Mouse (Mus musculus) layer of hippocampus, adult 9-11 months (tissue): Measurements from ENCODE around the gene Nyx.
A peak's percentile ranks its signal among the peaks of the same experiment; 100 is the strongest.
"Not testable (repeated sequence)": the region's sequence is repeated elsewhere in the genome, so short reads cannot be mapped to it uniquely, and the experiment has no call there.

Experiments used
- DNase-seq: peaks from one replicate; pipeline ENCODE4 v3.0.0; 2022

Gene Nyx

GRCm38 (mm10) chrX:13465810-13466209 is at the start of gene Nyx:
TSS of gene Nyx (plus strand) at chrX:13466110.
- DNase-seq = no peak

DNA sequence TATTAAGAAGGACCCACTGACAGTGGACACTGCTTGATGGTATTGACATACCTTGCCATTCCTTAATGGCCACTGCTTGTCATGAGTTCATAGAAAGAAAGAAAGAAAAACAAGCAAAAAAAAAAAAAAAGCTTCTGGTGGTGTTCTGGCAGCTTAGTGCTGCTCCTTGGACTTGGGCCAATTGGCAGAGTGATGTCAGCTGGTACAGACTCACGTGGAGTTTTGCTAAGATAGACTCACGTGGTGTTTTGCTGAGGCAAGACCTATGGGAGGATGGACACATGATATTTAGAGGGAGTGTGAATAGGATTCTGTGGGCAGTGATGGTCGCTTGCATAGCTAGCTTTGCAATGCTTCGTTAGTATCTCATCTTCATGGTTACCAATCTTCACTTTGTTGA is 43.9 kb upstream of the Nyx start:
- no peak for DNase-seq

- DNase-seq = no peak
These were observed 34.5 kb upstream of the Nyx start for GRCm38 (mm10) chrX:13431421-13431820.

DNA sequence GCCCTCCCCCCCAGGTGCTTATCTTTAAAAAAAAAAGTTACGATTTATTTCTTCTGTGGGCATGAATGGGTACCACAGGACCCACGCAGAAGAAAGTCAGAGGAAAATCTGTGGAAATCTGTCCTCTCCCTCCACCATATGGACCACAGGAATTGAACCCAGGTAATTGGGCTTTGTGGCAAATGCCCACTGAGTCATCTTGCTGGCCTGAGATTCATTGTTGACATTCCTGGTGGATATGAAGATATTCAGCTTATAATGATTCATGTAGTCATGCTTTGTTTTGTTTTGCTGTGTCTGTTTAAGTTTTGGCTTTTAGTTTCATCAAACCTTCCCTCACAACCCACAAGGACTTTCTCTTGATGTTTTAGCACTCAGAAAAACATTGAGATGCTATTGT is 29.9 kb upstream of the Nyx start:
- not testable (repeated sequence) for DNase-seq

GRCm38 (mm10) chrX:13456544-13456943 is 9.4 kb upstream of the Nyx start:
- not testable (repeated sequence) for DNase-seq

DNA sequence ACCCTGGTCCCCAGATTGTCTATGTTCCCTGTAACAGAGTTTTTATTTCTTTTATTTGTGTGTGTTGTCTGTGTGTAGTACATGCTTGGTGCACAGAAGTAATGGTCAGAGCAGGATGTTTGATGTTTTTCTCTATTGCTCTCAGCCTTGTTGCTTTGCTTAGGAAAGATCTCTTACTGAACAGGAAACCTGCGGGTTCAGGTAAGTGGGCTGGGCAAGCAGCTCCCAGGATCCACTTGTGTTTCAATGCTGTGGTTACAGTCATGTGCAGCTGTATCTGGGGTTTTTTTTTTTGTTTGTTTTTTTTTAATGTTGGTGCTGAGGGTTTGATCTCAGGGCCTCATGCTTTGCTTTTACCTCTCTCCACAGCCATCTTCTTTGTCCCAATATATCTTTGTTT is 7.1 kb upstream of the Nyx start:
- no peak for DNase-seq

GRCm38 (mm10) chrX:13461266-13462261 is 4.3 kb upstream of the Nyx start:
- DNase-seq = peak; percentile 84

DNA sequence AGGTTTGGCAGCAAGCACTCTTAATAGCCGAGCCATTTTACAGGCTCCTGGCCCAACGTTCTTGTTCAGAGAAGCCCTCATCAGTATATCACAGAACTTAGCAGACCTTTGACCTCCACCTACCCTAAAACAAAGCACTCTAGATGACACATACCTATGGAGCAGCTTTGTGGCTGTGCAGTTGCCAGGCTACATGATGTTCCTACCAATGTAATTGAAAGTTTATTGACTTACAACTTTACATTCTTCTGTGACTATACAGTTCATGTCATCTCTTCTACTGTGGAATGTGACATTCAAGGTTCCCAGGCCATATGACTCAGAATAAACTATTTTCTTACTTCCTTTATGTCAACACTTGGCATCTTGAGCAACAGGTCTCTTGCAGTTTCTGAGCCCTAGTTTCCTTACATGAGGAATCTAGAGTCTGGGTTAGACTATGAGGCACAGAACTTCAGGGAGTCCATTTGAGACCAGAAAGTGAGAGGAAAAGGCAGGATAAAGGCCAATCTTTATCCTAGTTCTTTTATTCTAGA is 2.9 kb upstream of the Nyx start:
- no peak for DNase-seq

DNA sequence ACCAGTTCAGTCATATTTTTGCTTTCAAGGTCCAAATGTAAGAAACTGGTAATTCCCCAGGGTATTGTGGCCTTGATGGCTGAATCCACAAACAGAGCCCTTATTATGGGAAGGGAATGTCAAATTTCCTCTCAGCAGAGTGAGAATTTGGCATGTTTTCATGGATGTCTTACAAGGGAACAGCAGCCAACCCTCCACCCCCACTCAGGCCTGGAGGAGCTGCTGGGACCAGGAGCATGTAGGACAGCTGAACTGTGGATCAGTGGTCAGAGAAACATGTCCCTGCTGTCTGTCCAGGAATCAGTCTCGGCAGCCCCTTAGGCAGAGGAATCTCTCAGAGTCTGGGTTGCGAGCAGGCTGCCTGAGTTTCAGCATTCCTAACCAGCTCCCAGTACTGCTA is 771 bp downstream of the Nyx start:
- no peak for DNase-seq

DNA sequence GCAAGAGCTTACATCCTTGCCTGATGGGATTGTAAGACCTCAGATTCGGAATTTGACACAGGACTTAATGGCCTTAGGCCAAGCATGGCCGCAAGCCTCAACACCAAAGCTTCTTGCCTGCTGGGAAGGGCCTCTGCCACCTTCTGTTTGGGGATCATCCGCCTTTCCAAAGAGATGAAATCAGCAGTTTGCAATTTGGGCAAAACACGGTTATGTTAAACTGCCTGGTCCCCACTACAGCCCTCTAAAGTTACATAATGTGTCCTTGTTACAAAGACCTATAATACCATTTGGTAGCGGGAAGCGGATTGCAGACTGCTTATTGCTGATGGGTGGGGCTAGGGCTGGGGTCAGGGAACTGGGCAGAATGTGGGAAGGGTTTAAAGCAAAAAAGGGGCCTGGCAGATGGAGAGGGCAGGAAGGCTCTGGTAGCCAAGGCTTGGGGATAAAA is 1.2 kb downstream of the Nyx start:
- no peak for DNase-seq

DNA sequence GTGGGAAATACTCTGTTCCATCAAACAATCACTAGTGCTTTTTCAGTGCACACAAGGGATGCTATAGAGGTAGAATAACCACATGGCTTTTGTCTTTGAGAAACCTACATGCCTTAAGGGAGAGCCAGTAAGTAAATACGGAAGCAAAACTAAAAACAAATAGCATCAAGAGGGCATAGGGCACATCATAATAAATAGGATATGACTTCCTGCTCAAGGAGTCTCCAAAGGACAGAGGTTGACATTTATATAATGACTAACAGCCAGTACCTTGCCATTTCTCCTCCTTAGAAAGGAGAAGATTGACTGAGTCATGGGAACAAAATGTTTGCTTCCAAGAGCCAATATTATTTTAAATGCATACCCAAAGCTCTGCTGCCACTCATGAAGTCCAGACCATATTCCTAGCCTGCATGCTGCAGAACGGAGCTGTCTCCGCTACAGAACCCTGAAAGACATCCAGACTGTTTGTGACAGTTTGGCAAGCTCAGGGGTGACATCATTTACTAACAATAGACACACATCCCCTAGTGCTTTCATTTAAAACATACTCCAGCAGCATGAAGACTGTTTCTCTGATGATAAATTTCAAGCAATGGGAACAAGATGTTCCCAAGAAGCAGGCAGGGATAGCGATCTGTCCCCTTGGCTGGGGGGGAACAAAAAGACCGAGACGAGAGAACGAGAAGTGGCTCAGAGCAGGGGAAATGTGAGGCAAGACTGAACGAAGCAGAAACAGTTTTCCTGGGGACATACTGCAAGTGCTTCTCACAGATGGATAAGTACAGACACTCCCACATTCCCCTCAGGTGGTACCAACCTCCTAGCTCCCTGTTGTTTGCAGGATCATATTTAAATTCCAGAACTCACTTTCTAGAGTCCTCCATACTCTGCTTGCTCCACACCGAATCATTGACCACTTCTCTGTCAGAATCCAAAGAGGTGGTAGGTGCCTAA is 3.5 kb downstream of the Nyx start:
- DNase-seq = peak; percentile 86

DNA sequence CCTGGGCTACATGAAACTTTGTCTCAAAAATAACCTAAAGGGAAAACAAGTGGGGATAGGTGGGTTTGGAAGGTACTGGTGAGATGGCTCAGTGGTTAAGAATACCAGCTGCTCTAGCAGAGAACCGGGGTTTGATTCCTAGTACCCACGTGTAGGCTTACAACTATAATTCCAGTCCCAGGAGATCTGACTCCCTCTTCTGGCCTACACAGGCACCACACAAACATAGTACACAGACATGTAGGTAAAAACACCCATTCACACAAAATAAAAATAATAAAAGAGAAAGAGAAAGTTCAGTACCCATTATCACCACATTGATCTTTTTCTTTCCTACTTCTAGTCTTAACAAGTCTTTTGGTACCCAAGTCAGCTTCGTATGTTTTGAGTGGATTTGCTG is 6.0 kb downstream of the Nyx start:
- no peak for DNase-seq

DNA sequence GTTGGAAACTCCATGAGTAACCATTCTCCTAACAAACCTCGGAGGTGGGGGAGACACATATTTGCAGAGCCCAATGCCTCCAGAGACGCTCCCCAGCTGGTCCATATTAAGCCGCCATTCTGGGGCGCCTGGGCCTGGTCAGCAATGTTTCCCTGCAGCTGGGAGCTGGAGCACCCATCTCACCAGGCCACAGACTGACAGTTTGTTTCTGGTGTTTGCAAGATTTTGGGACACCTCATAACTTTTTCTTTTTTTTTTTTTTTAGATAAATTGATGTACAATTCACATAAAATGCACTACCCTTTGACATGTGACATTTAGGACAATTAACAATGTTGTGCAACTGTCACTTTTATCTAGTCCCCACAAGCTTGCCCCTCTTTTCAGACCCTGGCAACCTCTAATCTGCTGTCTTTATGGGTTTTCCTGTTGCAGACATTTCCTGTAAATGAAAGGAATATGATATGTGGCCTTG is 6.9 kb downstream of the Nyx start:
- no peak for DNase-seq

DNA sequence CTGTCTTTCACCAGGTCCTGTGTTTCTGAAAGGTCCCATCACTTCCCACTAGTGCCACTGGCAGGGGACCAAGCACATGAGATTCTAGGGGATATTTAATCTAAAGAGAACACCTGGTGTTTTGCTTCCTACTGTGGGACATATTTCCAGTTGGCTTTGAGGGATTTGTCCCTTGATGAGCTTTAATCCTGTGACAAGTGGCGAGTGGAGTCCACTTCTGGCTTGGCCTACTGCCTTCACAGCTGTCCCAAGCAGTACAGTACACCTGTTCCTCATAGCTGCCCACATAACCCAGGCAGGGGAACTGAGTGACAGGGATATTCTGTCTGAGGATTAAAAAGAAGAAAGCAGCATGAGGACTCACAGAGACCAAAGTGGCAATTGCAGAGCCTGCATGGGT is 9.5 kb downstream of the Nyx start:
- no peak for DNase-seq

DNA sequence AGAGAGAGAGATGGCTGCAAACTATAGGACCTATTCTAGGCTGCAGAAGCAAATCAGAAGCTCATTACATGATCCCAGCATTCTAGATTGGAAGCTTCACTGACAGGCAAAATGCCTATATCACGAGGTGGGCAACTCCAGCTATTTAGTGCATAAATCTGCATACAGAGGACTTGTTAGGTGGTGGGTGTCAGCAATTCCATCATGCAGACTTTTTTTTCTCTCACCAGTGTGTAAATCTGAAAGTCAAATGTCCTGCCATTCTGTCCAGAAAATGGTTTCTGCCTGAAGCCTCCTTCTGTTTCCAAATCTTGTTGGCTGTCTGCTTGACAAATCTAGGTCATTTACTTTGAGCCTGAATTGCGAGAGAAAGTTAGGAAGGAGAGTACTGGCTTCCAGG is 11.7 kb downstream of the Nyx start:
- DNase-seq = no peak

GRCm38 (mm10) chrX:13478298-13478697 is 12.4 kb downstream of the Nyx start:
- no peak for DNase-seq

- DNase-seq = no peak
These were observed 13.7 kb downstream of the Nyx start for GRCm38 (mm10) chrX:13479570-13479969.

GRCm38 (mm10) chrX:13482576-13482975 is 16.7 kb downstream of the Nyx start:
- no peak for DNase-seq

DNA sequence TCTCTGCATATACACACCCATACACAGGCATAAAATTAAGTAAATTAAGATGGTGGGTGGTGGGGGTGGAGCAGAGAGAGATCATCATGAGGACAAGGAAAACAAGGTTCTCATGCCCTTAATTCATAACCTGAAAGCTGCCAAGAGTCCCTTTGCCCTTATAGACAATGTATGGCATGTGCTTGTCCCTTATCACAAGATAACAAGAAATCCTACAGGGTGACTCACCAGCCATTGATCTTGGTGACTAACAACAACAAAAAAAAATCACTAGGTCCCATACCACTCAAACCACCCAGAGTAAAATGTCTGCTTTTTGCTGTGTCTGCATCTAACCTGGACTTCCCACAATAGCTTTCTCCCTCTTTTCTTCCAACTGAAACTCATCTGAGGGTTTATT is 18.5 kb downstream of the Nyx start:
- no peak for DNase-seq

DNA sequence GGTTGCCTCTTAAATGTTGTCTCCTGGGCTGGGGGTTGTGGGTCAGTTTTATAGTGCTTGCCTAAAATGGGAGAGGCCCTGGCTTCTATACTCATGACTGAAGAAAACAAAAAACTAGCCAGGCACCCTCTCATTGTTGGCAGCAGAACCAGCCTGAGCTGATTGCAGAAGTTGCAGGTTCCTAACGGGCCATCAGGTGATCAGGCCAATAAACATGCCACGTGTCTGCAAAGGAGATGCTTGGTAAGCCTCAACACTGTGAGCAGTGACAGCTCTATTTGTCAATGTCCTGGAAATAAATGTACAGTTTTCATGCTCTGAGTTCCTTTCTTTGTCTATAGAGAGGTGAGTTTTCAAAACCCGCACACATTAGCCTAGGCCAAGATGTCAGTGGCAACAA is 23.1 kb downstream of the Nyx start:
- DNase-seq = no peak

GRCm38 (mm10) chrX:13489761-13490160 is 23.9 kb downstream of the Nyx start:
- DNase-seq = no peak

- DNase-seq = no peak
These were observed 25.0 kb downstream of the Nyx start for GRCm38 (mm10) chrX:13490941-13491340.

- no peak for DNase-seq
These were observed 27.0 kb downstream of the Nyx start for GRCm38 (mm10) chrX:13492922-13493321.
